Mouse (Mus musculus) lung, embryonic 16.5 days (tissue): ENCODE data around the gene Glud1. TPM values are rescaled to one million over a fixed set of nuclear protein-coding genes. Genes with fewer than 3 reads are reported as not detected.

Experiments
- ATAC-seq: fragments of 200-750 bp; cut with Nextera tagmentation; 2 replicates; pipeline ENCODE4 v1.8.0; 2017; ENCODE audit warnings: low read depth, mild to moderate bottlenecking, moderate library complexity
- H3K27ac ChIP-seq: fragments of 300-500 bp; sonication (generic); 2 replicates; pipeline ENCODE4 v1.5.1; 2014; ENCODE audit warnings: mild to moderate bottlenecking, control low read depth, low read length
- H3K27me3 ChIP-seq: fragments of 300-500 bp; sonication (generic); 2 replicates; pipeline ENCODE4 v1.6.1; 2014; ENCODE audit warnings: low read depth, low read length, mixed read lengths; ENCODE audit not compliant: control insufficient read depth, insufficient read depth
- H3K36me3 ChIP-seq: fragments of 300-500 bp; sonication (generic); 2 replicates; pipeline ENCODE4 v1.6.1; 2014; ENCODE audit warnings: low read length; ENCODE audit not compliant: control insufficient read depth, insufficient read depth
- H3K4me1 ChIP-seq: fragments of 300-500 bp; sonication (generic); replicated peaks from 2 replicates; pipeline ENCODE4 v1.6.1; 2014; ENCODE audit warnings: low read length, mixed read lengths; ENCODE audit not compliant: control insufficient read depth, insufficient read depth
- H3K4me2 ChIP-seq: fragments of 300-500 bp; sonication (generic); 2 replicates; pipeline ENCODE4 v1.6.1; 2014; ENCODE audit warnings: low read depth, low read length, control low read depth
- H3K4me3 ChIP-seq: fragments of 300-500 bp; sonication (generic); 2 replicates; pipeline ENCODE4 v1.5.1; 2014; ENCODE audit warnings: mild to moderate bottlenecking, low read length, control low read depth
- H3K9ac ChIP-seq: fragments of 300-500 bp; sonication (generic); 2 replicates; pipeline ENCODE4 v1.6.1; 2014; ENCODE audit warnings: low read length, control low read depth
- H3K9me3 ChIP-seq: fragments of 300-500 bp; sonication (generic); 2 replicates; pipeline ENCODE4 v1.6.1; 2016; ENCODE audit warnings: low read length; ENCODE audit not compliant: control insufficient read depth
- WGBS: fragments of 180-500 bp; shearing (Covaris S2); extraction: QIAGEN DNeasy Blood & Tissue Kit; methylation state at CpG from one replicate; pipeline ENCODE4 v1.1.7; 2014; 5-methylcytosine and 5-hydroxymethylcytosine counted together
- polyA plus RNA-seq: library from polyadenylated mRNA; unstranded; fragments of >200 nt; fragmentation: Nextera tagmentation; extraction: Ambion mirVana; gene quantifications from 2 replicates; pipeline ENCODE4 v1.2.1, GENCODE M21; 2015

Gene Glud1
- polyA plus RNA-seq, 1 experiment from 2014 or later, result 56.7 TPM

DNA sequence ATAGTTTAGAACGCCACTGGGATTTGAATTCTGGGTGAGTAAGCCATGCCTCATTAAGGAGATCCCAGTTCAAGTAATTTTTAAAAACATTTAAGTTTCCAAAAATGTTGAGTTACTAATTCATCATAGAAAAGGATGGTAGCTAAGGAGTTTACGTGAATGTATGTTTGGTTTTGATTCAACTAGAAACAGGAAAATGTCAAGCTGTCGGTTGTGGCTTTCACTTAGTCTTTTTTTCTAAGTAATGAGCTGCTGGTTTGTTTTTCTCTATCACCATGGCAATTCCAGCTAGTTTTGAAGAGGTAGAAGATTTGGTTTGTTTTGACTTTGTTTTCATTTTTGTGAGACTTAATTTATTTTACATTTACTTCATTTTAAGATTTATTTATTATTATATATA, 6.9 kb downstream of the Glud1 start:
- Histone ChIP-seq H3K27me3 (no peaks in the 10 kb centered on the region), H3K4me1 (peaks cover 12% of the 10 kb centered on the region), H3K36me3 (peaks cover 9% of the 10 kb centered on the region; the same call in 1 of the 2 replicates), H3K27ac (no peak overlapping the region), H3K4me2 (no peak overlapping the region), H3K4me3 (no peak overlapping the region), H3K9me3 (no peaks in the 10 kb centered on the region), H3K9ac (no peak overlapping the region)
- WGBS, result 76% methylated on average over 3 of the region's 3 CpGs
- no peak for ATAC-seq

DNA sequence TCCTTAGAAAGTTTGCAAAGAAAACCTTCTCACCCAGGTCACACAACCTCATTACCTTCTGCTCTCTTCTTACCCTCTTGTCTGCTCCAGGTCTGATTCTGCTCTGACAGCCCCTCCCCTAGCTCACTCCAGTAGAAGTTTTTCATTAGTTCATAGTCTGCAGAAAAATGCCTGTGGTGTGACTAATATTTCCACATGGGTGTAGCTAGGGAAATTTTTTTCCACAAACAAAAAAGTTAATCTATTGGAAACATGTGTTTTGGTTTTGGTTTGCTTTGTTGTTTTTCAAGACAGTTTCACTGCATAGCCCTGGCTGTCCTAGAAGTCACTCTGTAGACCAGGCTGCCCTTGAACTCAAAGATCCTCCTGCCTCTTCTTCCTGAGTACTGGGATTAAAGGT, 7.6 kb downstream of the Glud1 start:
- no peak overlapping the region for H3K9ac ChIP-seq
- no peak overlapping the region for H3K27ac ChIP-seq
- no peak overlapping the region for H3K4me2 ChIP-seq
- no peaks in the 10 kb centered on the region for H3K27me3 ChIP-seq
- peaks cover 5% of the 10 kb centered on the region for H3K4me1 ChIP-seq
- H3K36me3 ChIP-seq, result peaks cover 12% of the 10 kb centered on the region; the same call in 1 of the 2 replicates
- no peak overlapping the region for H3K4me3 ChIP-seq
- ATAC-seq, result no peak
- no peaks in the 10 kb centered on the region for H3K9me3 ChIP-seq

DNA sequence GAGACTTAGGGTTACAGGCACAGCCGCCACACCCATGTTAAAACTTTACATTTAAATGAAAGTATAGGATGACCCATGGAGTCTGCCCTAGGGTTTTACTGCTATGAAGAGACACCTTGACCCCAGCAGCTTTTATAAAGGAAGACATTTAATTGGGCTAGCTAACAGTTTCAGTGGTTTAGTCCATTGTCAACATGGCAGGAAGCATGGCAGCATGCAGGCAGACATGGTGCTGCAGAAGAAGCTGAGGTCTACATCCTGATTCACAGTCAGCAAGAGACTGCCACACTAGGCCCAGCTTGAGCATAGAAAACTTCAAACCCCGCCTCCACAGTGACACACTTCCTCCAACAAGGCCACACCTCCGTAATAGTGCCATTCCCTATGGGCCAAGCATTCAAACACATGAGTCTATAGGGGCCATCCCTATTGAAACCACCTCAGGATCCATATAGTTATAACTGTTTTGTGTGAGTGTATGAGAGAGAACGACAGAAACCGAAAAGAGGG, 13.1 kb downstream of the Glud1 start:
- 94% methylated on average over 5 of the region's 5 CpGs for WGBS

DNA sequence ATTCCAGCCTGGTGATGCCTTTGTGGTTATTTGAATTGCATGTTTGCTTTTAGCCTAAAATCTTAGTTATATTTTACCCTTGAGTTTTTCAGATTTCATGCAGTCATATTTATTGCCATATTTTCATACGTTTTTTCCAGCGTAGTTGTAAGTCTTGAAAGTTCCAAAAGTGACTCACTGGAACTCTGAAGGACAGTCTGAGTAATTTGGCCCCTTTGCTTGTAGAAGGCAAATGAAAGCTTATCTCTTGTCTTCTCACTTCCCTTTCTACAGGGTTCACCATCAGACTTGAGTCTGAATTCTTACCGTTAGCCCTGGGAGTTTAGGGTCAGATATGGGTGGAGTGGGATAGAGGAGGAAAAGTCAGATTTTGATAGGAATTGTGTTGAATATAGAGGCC, 16.1 kb downstream of the Glud1 start:
- ATAC-seq, result no peak
- H3K4me3 ChIP-seq, result no peak overlapping the region
- 82% methylated on average over 3 of the region's 3 CpGs for WGBS
- no peak overlapping the region for H3K9ac ChIP-seq
- no peaks in the 10 kb centered on the region for H3K9me3 ChIP-seq
- no peak overlapping the region for H3K4me2 ChIP-seq
- peaks cover 28% of the 10 kb centered on the region for H3K36me3 ChIP-seq
- H3K4me1 ChIP-seq, result no peaks in the 10 kb centered on the region
- no peak overlapping the region for H3K27ac ChIP-seq
- H3K27me3 ChIP-seq, result no peaks in the 10 kb centered on the region

More for the DNA sequence above, 13.1 kb downstream of the Glud1 start:
- Histone ChIP-seq H3K4me2 (no peak overlapping the region), H3K9me3 (no peaks in the 10 kb centered on the region), H3K36me3 (peaks cover 24% of the 10 kb centered on the region), H3K4me1 (no peaks in the 10 kb centered on the region), H3K27ac (no peak overlapping the region), H3K9ac (no peak overlapping the region), H3K27me3 (no peaks in the 10 kb centered on the region), H3K4me3 (no peak overlapping the region)
- ATAC-seq, result no peak

DNA sequence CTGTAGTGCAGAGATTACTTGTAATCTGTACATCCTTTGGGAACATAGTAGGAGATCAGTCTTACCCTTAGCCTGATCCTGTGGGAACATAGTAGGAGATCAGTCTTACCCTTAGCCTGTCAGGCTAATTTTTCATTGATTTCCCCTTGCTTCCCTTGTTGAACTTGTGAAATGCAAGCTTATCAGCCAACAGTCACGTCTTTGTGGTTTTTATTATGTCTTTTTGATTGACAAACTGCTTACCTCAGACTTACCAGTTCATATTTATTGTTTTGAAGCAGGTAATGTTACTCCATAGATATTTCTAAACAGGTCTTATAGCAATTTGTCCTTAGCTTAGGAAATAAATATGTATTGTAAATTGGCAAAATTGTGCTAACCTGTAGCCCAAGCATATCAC, 17.1 kb downstream of the Glud1 start:
- ATAC-seq, result no peak
- Histone ChIP-seq H3K4me1 (no peaks in the 10 kb centered on the region), H3K4me3 (no peak overlapping the region), H3K27ac (no peak overlapping the region), H3K27me3 (no peaks in the 10 kb centered on the region), H3K36me3 (peaks cover 28% of the 10 kb centered on the region), H3K4me2 (no peak overlapping the region), H3K9me3 (no peaks in the 10 kb centered on the region), H3K9ac (no peak overlapping the region)
- WGBS, result 80% methylated on average over 1 of the region's 1 CpGs

DNA sequence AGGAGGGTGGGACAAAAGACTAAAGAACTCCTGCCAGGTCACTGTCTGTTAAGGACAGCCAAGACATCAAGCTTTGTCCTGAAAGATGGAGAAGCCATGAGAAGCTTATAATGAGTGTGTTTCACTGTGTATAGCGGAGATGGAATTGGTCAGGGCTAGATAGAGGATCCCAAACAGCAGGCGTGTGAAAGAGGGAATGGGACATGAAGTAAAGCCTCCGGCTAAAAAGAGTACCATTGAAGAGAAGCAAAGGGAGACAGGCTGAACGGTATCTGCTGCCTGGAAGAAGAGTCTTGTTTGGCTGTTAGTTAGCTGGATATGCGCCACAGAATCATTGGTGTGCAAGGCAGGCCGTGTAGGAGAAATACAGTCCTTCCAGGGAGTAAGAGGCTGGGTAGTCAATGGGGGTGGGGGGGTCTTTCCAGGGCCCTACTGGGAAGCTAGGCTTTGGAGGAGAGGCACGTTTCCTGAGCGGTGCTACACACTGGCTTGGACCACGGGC, 20.2 kb downstream of the Glud1 start:
- Histone ChIP-seq H3K9me3 (no peaks in the 10 kb centered on the region), H3K27me3 (no peaks in the 10 kb centered on the region), H3K36me3 (peaks cover 27% of the 10 kb centered on the region), H3K27ac (no peak overlapping the region), H3K4me2 (no peak overlapping the region), H3K4me3 (no peak overlapping the region), H3K9ac (no peak overlapping the region), H3K4me1 (no peaks in the 10 kb centered on the region)
- WGBS, result 84% methylated on average over 9 of the region's 9 CpGs
- ATAC-seq, result no peak

DNA sequence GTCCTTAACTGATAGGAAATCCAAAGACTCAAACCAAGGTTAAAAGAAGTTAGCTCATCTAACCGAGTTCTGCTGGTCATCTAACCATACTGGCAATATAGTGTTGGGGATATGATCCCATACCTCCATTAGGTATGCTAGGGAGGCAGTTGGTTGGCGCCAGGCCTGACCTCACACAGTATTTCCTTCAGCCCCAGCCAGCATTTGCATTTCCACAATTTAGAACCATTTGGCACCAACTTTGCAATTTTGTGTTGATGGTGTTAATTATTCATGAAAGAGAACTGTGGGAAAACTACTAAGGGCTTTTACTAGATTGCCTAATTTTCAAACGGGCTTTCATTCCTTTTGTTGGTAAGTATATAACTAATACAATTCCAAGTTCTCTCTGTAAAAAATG, 21.4 kb downstream of the Glud1 start:
- no peak overlapping the region for H3K4me3 ChIP-seq
- no peaks in the 10 kb centered on the region for H3K27me3 ChIP-seq
- peaks cover 37% of the 10 kb centered on the region for H3K36me3 ChIP-seq
- H3K9ac ChIP-seq, result no peak overlapping the region
- no peaks in the 10 kb centered on the region for H3K4me1 ChIP-seq
- WGBS, result 88% methylated on average over 3 of the region's 3 CpGs
- no peak overlapping the region for H3K4me2 ChIP-seq
- no peak for ATAC-seq
- no peak overlapping the region for H3K27ac ChIP-seq
- no peaks in the 10 kb centered on the region for H3K9me3 ChIP-seq

DNA sequence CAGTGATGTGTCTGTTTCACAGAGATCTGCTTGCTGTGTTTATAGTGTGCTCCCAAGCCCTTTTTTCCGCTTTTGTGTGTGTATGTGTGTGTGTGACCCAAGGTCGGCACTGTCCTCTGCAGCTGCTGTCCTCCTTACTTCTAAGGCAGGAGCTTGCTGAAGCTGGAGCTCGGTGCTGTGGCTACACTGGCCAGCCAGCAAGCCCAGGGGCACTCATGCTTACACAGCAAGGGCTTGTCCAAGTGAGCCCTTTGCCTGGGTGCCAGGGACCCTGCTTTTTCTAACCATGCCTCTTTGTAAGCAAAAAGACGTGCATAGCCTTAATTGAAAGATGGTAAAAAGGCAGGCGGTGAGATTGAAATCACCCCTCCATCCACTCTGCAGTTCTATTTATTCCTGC, 21.9 kb downstream of the Glud1 start:
- no peaks in the 10 kb centered on the region for H3K27me3 ChIP-seq
- peaks cover 39% of the 10 kb centered on the region for H3K36me3 ChIP-seq
- H3K27ac ChIP-seq, result no peak overlapping the region
- H3K4me1 ChIP-seq, result no peaks in the 10 kb centered on the region
- ATAC-seq, result no peak
- no peaks in the 10 kb centered on the region for H3K9me3 ChIP-seq
- no peak overlapping the region for H3K9ac ChIP-seq
- no peak overlapping the region for H3K4me2 ChIP-seq
- 89% methylated on average over 5 of the region's 5 CpGs for WGBS
- H3K4me3 ChIP-seq, result no peak overlapping the region

DNA sequence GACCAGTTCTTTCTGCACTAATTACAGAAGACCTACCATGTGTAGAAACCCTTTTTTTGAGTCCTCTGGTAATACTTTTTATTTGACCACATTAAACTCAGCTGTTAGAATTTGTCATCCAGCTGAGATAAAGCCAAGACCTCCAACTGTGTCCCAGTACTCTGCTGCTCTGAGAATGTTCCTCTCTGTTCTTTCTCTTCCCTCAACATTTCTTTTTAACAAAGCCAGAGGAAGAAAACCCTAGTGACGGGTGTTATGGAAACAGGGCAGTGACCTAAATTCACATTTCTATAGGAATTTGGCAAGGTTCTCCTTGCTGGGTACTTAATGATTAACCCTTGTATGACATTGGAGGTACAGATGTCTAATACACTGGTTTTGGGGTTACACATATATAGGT, 28.9 kb downstream of the Glud1 start:
- no peaks in the 10 kb centered on the region for H3K27me3 ChIP-seq
- no peak overlapping the region for H3K27ac ChIP-seq
- 44% methylated on average over 1 of the region's 1 CpGs for WGBS
- H3K36me3 ChIP-seq, result peaks cover 50% of the 10 kb centered on the region
- no peak overlapping the region for H3K4me2 ChIP-seq
- no peaks in the 10 kb centered on the region for H3K4me1 ChIP-seq
- H3K4me3 ChIP-seq, result no peak overlapping the region
- ATAC-seq, result no peak
- no peaks in the 10 kb centered on the region for H3K9me3 ChIP-seq
- no peak overlapping the region for H3K9ac ChIP-seq

DNA sequence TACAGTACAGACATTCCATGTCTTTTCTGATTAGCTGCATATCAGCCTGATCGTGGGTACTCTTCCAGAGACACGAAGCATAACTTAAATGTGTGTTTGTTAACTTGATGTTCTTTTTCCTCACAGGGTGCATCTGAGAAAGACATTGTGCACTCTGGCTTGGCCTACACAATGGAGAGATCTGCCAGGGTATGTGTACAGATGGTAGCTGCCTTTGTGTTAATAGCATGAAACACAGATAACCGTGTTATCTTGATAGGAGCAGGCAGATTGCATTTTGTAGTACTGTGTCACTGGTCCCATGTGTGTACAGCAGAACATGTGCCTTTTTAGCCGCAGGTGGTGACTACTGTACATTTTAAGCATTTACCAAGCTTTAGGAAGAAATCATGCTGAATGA, 31.5 kb downstream of the Glud1 start:
- H3K27ac ChIP-seq, result no peak overlapping the region
- no peaks in the 10 kb centered on the region for H3K4me1 ChIP-seq
- no peaks in the 10 kb centered on the region for H3K27me3 ChIP-seq
- no peak for ATAC-seq
- no peak overlapping the region for H3K4me3 ChIP-seq
- H3K9me3 ChIP-seq, result no peaks in the 10 kb centered on the region
- 82% methylated on average over 4 of the region's 4 CpGs for WGBS
- peaks cover 28% of the 10 kb centered on the region for H3K36me3 ChIP-seq
- no peak overlapping the region for H3K9ac ChIP-seq
- no peak overlapping the region for H3K4me2 ChIP-seq
